Mouse (Mus musculus) liver, embryonic 14.5 days (tissue): ENCODE results near the gene Mapk13.

ENCODE experiments used
- CTCF ChIP-seq: IDR thresholded peaks from 2 replicates; pipeline ENCODE4 v1.5.1; 2016; ENCODE audit warnings: antibody characterized with exemption, low read depth, control low read depth
- EP300 ChIP-seq: IDR thresholded peaks from 2 replicates; pipeline ENCODE4 v1.6.1; 2016; ENCODE audit warnings: antibody characterized with exemption, low read depth

- TF ChIP-seq CTCF (no peak), EP300 (no peak)
Measured at GRCm38 (mm10) chr17:28825359-28826041, 56.4 kb downstream of the Mapk13 start.
